8 mouse cellular contexts compared by ENCODE assay signal in the genomic region with DNA sequence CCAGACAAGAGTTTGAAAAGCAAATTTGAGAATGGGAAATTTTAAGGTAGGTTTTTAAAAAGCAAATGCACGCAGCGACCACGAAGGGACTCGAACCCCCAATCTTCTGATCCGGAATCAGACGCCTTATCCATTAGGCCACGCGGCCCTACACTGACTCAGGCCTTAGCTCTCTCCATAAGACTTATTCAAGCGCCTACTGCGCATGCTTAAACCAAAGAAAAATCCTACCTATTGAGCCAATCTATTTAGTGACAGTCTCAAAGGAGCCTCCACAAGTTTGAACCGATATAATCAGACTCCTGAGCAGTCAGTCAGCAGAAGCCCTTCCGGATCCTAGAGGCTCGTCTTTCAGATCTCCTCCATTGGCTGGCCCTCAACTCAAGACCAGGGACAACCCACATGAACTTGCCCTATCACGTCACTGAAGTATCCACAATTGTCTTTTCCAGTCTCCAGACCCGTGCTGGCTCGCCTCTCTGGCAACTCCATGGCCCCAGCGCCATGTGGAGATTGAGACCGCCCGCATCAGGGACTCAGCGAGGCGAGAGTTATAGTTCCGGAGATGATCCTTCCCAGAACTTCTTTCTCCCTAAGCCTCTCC. TPM values are rescaled to one million over a fixed set of nuclear protein-coding genes. Genes with fewer than 3 reads are reported as not detected.
A peak's percentile ranks its signal among the peaks of the same experiment; 100 is the strongest.
DNase-seq lines count a peak whose midpoint lies in the region; ATAC-seq lines count a peak whose summit lies in the region.

No protein-coding gene starts in this region.

- DNase-seq in B cell, adult 2 months, result peak; percentile 95 to 96
- peak; percentile 96 for DNase-seq in brain, adult 2 months (ENCODE audit: low read depth, low spot score)
- peak; percentile 91 for DNase-seq in liver
- peak; percentile 71 to 91 for DNase-seq in monocyte, adult 2 months (ENCODE audit: low read depth in 1 of 2, low spot score in 2 of 2)
- peak; percentile 82 to 86 for DNase-seq in spleen, postnatal 14 days (ENCODE audit: low spot score in 2 of 2)

- peak overlapping the region; percentile 55 for H3K27ac ChIP-seq in heart, embryonic 11.5 days (ENCODE audit: low read depth, low read length)
- peak overlapping the region; percentile 85 for H3K27ac ChIP-seq in kidney, embryonic 16.5 days (ENCODE audit: low read length)

- peak; percentile 62 for ATAC-seq in erythroblast, adult 5-6 weeks (replicated peaks; ENCODE audit: low FRiP score, poor library complexity, severe bottlenecking)
- ATAC-seq in heart, embryonic 11.5 days (replicated peaks; ENCODE audit: insufficient number of reproducible peaks, low FRiP score, low TSS enrichment), result peak; percentile 67
- ATAC-seq in kidney, embryonic 16.5 days (ENCODE audit: low FRiP score, low TSS enrichment), result peak; percentile 73

- H3K4me1 ChIP-seq in heart, embryonic 11.5 days (ENCODE audit: control insufficient read depth, insufficient read depth, low read length), result no peaks in the 10 kb centered on the region; the same call in 1 of the 2 replicates
- H3K4me1 ChIP-seq in kidney, embryonic 16.5 days (ENCODE audit: insufficient read depth, low read length), result peaks cover 9% of the 10 kb centered on the region; the same call in 1 of the 2 replicates

- no peaks in the 10 kb centered on the region for H3K27me3 ChIP-seq in heart, embryonic 11.5 days (ENCODE audit: control insufficient read depth, insufficient read depth, low read length)
- H3K27me3 ChIP-seq in kidney, embryonic 16.5 days (ENCODE audit: insufficient read depth, low read length), result no peaks in the 10 kb centered on the region

- WGBS in heart, embryonic 11.5 days (ENCODE audit: insufficient replicate concordance), result under 1% methylated on average over 22 of the region's 22 CpGs
- 2% methylated on average over 22 of the region's 22 CpGs for WGBS in kidney, embryonic 16.5 days

- H3K4me2 ChIP-seq in heart, embryonic 11.5 days, result peak overlapping the region; percentile 73
- H3K4me2 ChIP-seq in kidney, embryonic 16.5 days (replicated peaks; ENCODE audit: low read depth, low read length), result peak overlapping the region; percentile 72

- H3K4me3 ChIP-seq in heart, embryonic 11.5 days (ENCODE audit: low read depth, low read length), result peak overlapping the region; percentile 71
- peak overlapping the region; percentile 73 for H3K4me3 ChIP-seq in kidney, embryonic 16.5 days (ENCODE audit: low read length)

- H3K36me3 ChIP-seq in heart, embryonic 11.5 days (ENCODE audit: control insufficient read depth, insufficient read depth, low read length), result 0 out of 2 replicates have a peak, but pooled peaks cover 2% of the 10 kb centered on the region
- H3K36me3 ChIP-seq in kidney, embryonic 16.5 days (ENCODE audit: insufficient read depth, low read length), result no peaks in the 10 kb centered on the region

- H3K9me3 ChIP-seq in heart, embryonic 11.5 days (replicated peaks; ENCODE audit: control insufficient read depth, low read length), result no peaks in the 10 kb centered on the region
- no peaks in the 10 kb centered on the region for H3K9me3 ChIP-seq in kidney, embryonic 16.5 days (ENCODE audit: low read length)

- H3K9ac ChIP-seq in heart, embryonic 11.5 days (ENCODE audit: low read depth, low read length), result peak overlapping the region; percentile 77
- H3K9ac ChIP-seq in kidney, embryonic 16.5 days (replicated peaks; ENCODE audit: low read length), result peak overlapping the region; percentile 76

RNA-seq across cellular contexts. Expression of a gene that starts 13.7 kb away (rescaled TPM):
- 1.7 and 2.5 TPM in 2 replicates for total RNA-seq in erythroblast, adult 5-6 weeks (2015; ENCODE audit: low replicate concordance)
- 0.34 and 2.5 TPM in 2 replicates for total RNA-seq in erythroblast, adult 5-6 weeks (2017; ENCODE audit: low replicate concordance)
- 15.1 and 17.4 TPM in 2 replicates for polyA plus RNA-seq in heart, embryonic 11.5 days (2014; fragmentation: Nextera tagmentation; extraction: Ambion mirVana)
- polyA plus RNA-seq in kidney, embryonic 16.5 days (2015; fragmentation: Nextera tagmentation; extraction: Ambion mirVana), result 24.1 and 26.5 TPM in 2 replicates

RNA-seq across cellular contexts. Expression of a gene that starts 49.0 kb away (rescaled TPM):
- not detected in 2 replicates for total RNA-seq in erythroblast, adult 5-6 weeks (2015; ENCODE audit: low replicate concordance)
- not detected in 2 replicates for total RNA-seq in erythroblast, adult 5-6 weeks (2017; ENCODE audit: low replicate concordance)
- polyA plus RNA-seq in heart, embryonic 11.5 days (2014; fragmentation: Nextera tagmentation; extraction: Ambion mirVana), result 8.9 and 9.0 TPM in 2 replicates
- 19.1 and 19.3 TPM in 2 replicates for polyA plus RNA-seq in kidney, embryonic 16.5 days (2015; fragmentation: Nextera tagmentation; extraction: Ambion mirVana)

RNA-seq across cellular contexts. Expression of a gene that starts 50.4 kb away (rescaled TPM):
- total RNA-seq in erythroblast, adult 5-6 weeks (2015; ENCODE audit: low replicate concordance), result not detected in 2 replicates
- not detected in 2 replicates for total RNA-seq in erythroblast, adult 5-6 weeks (2017; ENCODE audit: low replicate concordance)
- polyA plus RNA-seq in heart, embryonic 11.5 days (2014; fragmentation: Nextera tagmentation; extraction: Ambion mirVana), result not detected in 2 replicates
- 0.26 TPM in 1 of 2 replicates, not detected in the other for polyA plus RNA-seq in kidney, embryonic 16.5 days (2015; fragmentation: Nextera tagmentation; extraction: Ambion mirVana)

Comparison
In these comparisons a context has a peak if more than half of its experiments do, and no peak if none do; other contexts are left out.
1. Peak in every context shown above with its lines: DNase-seq, ATAC-seq, H3K4me3 ChIP-seq and H3K27ac ChIP-seq.